Mouse (Mus musculus) heart, embryonic 16.5 days (tissue): ENCODE measurements around the gene Ptrhd1. TPM values are rescaled to one million over a fixed set of nuclear protein-coding genes. Genes with fewer than 3 reads are reported as not detected.
A peak's percentile ranks its signal among the peaks of the same experiment; 100 is the strongest.

Experiments used
- ATAC-seq: fragments of 200-750 bp; cut with Nextera tagmentation; replicated peaks from 2 replicates; pipeline ENCODE4 v1.8.0; 2017; ENCODE audit warnings: moderate number of reproducible peaks; ENCODE audit not compliant: insufficient read depth, low FRiP score; ENCODE audit errors: extremely low read depth
- H3K27ac ChIP-seq: fragments of 300-500 bp; sonication (generic); 2 replicates; pipeline ENCODE4 v1.5.1; 2014; ENCODE audit warnings: mild to moderate bottlenecking, low read length, control low read depth, moderate library complexity
- H3K27me3 ChIP-seq: fragments of 300-500 bp; sonication (generic); 2 replicates; pipeline ENCODE4 v1.6.1; 2014; ENCODE audit warnings: low read length, mixed read lengths; ENCODE audit not compliant: control insufficient read depth, insufficient read depth
- H3K36me3 ChIP-seq: fragments of 300-500 bp; sonication (generic); 2 replicates; pipeline ENCODE4 v1.6.1; 2014; ENCODE audit not compliant: control insufficient read depth, insufficient read depth
- H3K4me1 ChIP-seq: fragments of 300-500 bp; sonication (generic); 2 replicates; pipeline ENCODE4 v1.6.1; 2014; ENCODE audit warnings: low read length, mixed read lengths; ENCODE audit not compliant: control insufficient read depth, insufficient read depth
- H3K4me2 ChIP-seq: fragments of 300-500 bp; sonication (generic); 2 replicates; pipeline ENCODE4 v1.6.1; 2014; ENCODE audit warnings: low read depth, mild to moderate bottlenecking, control low read depth, low read length
- H3K4me3 ChIP-seq: fragments of 300-500 bp; sonication (generic); 2 replicates; pipeline ENCODE4 v1.5.1; 2014; ENCODE audit warnings: mild to moderate bottlenecking, control low read depth, low read length
- H3K9ac ChIP-seq: fragments of 300-500 bp; sonication (generic); 2 replicates; pipeline ENCODE4 v1.6.1; 2014; ENCODE audit warnings: low read length, control low read depth
- H3K9me3 ChIP-seq: fragments of 300-500 bp; sonication (generic); replicated peaks from 2 replicates; pipeline ENCODE4 v1.6.1; 2016; ENCODE audit warnings: low read length; ENCODE audit not compliant: control insufficient read depth
- WGBS: fragments of 180-500 bp; shearing (Covaris S2); extraction: QIAGEN DNeasy Blood & Tissue Kit; methylation state at CpG from one replicate; pipeline ENCODE4 v1.1.7; 2014; 5-methylcytosine and 5-hydroxymethylcytosine counted together
- polyA plus RNA-seq: library from polyadenylated mRNA; unstranded; fragments of >200 nt; fragmentation: Nextera tagmentation; extraction: Ambion mirVana; gene quantifications from 2 replicates; pipeline ENCODE4 v1.2.1, GENCODE M21; 2015

Gene Ptrhd1
- 5.9 and 6.5 TPM in 2 replicates for polyA plus RNA-seq

DNA sequence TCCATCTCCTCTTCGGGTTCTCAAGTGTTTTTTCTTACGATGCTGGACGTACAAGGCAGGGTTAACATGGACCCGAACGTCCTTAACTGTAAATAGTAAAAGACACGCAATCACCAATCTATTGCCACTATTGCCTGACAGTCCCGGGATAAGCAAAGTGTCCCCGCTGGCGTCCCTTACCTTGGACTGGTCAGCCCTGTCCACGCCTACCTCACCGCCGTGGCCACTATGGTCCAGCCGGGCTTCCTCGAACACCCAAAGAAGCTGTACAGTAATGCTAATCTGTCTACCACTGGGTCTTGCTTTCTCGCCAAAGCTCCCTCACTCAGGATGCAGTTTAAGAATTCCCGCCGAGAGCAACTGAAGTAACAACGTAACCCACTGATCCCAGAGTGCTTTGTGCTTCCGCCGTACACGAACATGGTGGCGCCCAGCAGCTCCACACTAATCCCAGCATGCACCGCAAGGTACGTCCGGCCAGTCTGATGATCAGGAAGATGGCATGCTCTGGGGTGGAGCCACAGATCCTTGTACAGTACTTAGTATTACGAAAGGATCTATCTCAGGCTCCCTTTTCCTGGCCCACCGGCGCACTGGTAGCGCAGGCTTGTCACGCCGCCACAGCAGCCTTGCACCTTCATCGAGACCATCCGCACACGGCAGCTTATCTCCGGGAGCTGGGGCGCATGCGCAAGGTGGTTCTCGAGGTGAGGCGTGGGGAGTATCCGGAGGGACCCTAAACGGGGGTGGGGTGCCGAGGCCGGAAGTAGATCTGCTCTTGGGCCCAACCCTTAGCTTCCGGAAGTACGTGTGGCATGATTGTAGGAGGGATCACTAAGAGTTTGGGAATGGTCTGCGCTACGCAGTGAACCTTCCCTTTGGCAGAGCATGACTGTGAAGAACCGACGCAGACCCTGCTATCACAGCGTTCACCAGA is at the start of gene Ptrhd1, which contains the start of gene Cenpo:
TSS of gene Ptrhd1 (plus strand) at position 456 of the 937 bp plus-strand sequence.
TSS of gene Cenpo (minus strand) at position 723 of the 937 bp plus-strand sequence.
- H3K4me2 ChIP-seq = peak within 1 kb of the TSS; percentile 74
- peaks cover 17% of the 10 kb centered on the region for H3K36me3 ChIP-seq
- H3K4me1 ChIP-seq = peaks cover 12% of the 10 kb centered on the region
- peak within 1 kb of the TSS; percentile 85 for H3K9ac ChIP-seq
- peak within 1 kb of the TSS; percentile 71 for H3K4me3 ChIP-seq
- H3K27me3 ChIP-seq = no peaks in the 10 kb centered on the region
- WGBS = under 1% methylated on average over 50 of the region's 50 CpGs
- H3K9me3 ChIP-seq = no peaks in the 10 kb centered on the region
- peak within 1 kb of the TSS; percentile 98 for H3K27ac ChIP-seq
- ATAC-seq = peak; percentile 98

GRCm38 (mm10) chr12:4184648-4185047 is 49.2 kb upstream of the Ptrhd1 start:
- H3K27ac ChIP-seq = no peak overlapping the region
- H3K4me2 ChIP-seq = no peak overlapping the region
- H3K4me3 ChIP-seq = no peak overlapping the region
- no peaks in the 10 kb centered on the region for H3K9me3 ChIP-seq
- no peaks in the 10 kb centered on the region for H3K27me3 ChIP-seq
- H3K9ac ChIP-seq = no peak overlapping the region
- H3K4me1 ChIP-seq = peaks cover 4% of the 10 kb centered on the region
- no peaks in the 10 kb centered on the region for H3K36me3 ChIP-seq
- 50% methylated on average over 2 of the region's 2 CpGs for WGBS
- ATAC-seq = no peak

GRCm38 (mm10) chr12:4188171-4189059 is 45.4 kb upstream of the Ptrhd1 start:
- H3K4me1 ChIP-seq = peaks cover 16% of the 10 kb centered on the region
- ATAC-seq = peak; percentile 73; the same call in 1 of the 2 replicates
- H3K27ac ChIP-seq = peak overlapping the region; percentile 26
- no peak overlapping the region for H3K4me3 ChIP-seq
- H3K9ac ChIP-seq = no peak overlapping the region; the same call in 1 of the 2 replicates
- H3K36me3 ChIP-seq = no peaks in the 10 kb centered on the region
- no peaks in the 10 kb centered on the region for H3K9me3 ChIP-seq
- 42% methylated on average over 14 of the region's 14 CpGs for WGBS
- H3K4me2 ChIP-seq = no peak overlapping the region
- H3K27me3 ChIP-seq = no peaks in the 10 kb centered on the region

- no peak overlapping the region for H3K27ac ChIP-seq
- 59% methylated on average over 5 of the region's 5 CpGs for WGBS
- peaks cover 20% of the 10 kb centered on the region for H3K4me1 ChIP-seq
- ATAC-seq = no peak
- no peak overlapping the region for H3K4me2 ChIP-seq
- no peaks in the 10 kb centered on the region for H3K36me3 ChIP-seq
- H3K9ac ChIP-seq = no peak overlapping the region
- no peaks in the 10 kb centered on the region for H3K27me3 ChIP-seq
- no peak overlapping the region for H3K4me3 ChIP-seq
- no peaks in the 10 kb centered on the region for H3K9me3 ChIP-seq
Observed at GRCm38 (mm10) chr12:4189060-4189447, 44.8 kb upstream of the Ptrhd1 start.

DNA sequence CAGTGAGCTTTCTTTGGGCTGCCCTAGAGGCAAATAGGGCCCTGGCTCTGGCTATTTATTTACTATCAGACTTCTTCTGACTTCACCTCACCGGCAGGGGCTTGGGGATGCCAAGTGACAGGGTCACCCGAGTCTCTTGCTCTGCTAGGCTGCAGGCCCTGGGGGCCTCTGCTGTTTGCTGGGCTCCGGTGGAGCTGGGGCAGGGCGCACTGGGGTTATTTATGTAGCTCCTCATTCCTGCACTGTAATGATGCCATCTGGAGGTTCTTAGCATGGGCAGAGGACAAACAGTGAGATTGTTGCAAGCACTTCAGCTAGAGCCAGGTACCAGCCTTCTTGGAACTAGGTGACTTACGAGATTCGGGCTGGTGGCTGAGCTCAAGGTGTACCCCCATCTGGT is 41.3 kb upstream of the Ptrhd1 start:
- peaks cover 20% of the 10 kb centered on the region for H3K4me1 ChIP-seq
- H3K27ac ChIP-seq = no peak overlapping the region
- WGBS = 71% methylated on average over 6 of the region's 6 CpGs
- no peak for ATAC-seq
- H3K4me3 ChIP-seq = no peak overlapping the region
- no peaks in the 10 kb centered on the region for H3K27me3 ChIP-seq
- no peaks in the 10 kb centered on the region for H3K36me3 ChIP-seq
- H3K9ac ChIP-seq = no peak overlapping the region
- no peak overlapping the region for H3K4me2 ChIP-seq
- no peaks in the 10 kb centered on the region for H3K9me3 ChIP-seq

- H3K4me2 ChIP-seq = no peak overlapping the region
- no peaks in the 10 kb centered on the region for H3K27me3 ChIP-seq
- WGBS = 44% methylated on average over 10 of the region's 10 CpGs
- H3K36me3 ChIP-seq = no peaks in the 10 kb centered on the region
- no peak overlapping the region for H3K9ac ChIP-seq
- H3K4me3 ChIP-seq = no peak overlapping the region
- ATAC-seq = no peak
- peaks cover 18% of the 10 kb centered on the region for H3K4me1 ChIP-seq
- no peaks in the 10 kb centered on the region for H3K9me3 ChIP-seq
- no peak overlapping the region for H3K27ac ChIP-seq
Observed at GRCm38 (mm10) chr12:4193025-4193740, 40.6 kb upstream of the Ptrhd1 start.

GRCm38 (mm10) chr12:4194643-4195042 is 39.2 kb upstream of the Ptrhd1 start:
- Histone ChIP-seq H3K27ac (no peak overlapping the region), H3K36me3 (no peaks in the 10 kb centered on the region), H3K4me1 (peaks cover 15% of the 10 kb centered on the region), H3K4me3 (no peak overlapping the region), H3K4me2 (no peak overlapping the region), H3K9me3 (no peaks in the 10 kb centered on the region), H3K27me3 (no peaks in the 10 kb centered on the region), H3K9ac (no peak overlapping the region)
- ATAC-seq = no peak
- WGBS = 90% methylated on average over 14 of the region's 14 CpGs

- Histone ChIP-seq H3K27ac (no peak overlapping the region), H3K9me3 (no peaks in the 10 kb centered on the region), H3K27me3 (no peaks in the 10 kb centered on the region), H3K9ac (no peak overlapping the region), H3K4me3 (no peak overlapping the region), H3K4me1 (peaks cover under 1% of the 10 kb centered on the region; the same call in 1 of the 2 replicates), H3K36me3 (no peaks in the 10 kb centered on the region), H3K4me2 (no peak overlapping the region)
- ATAC-seq = no peak
- WGBS = 74% methylated on average over 4 of the region's 4 CpGs
Observed at GRCm38 (mm10) chr12:4198702-4199101, 35.1 kb upstream of the Ptrhd1 start.
